Mouse (Mus musculus) gastrocnemius, adult 8-10 months (tissue): ENCODE measurements around the gene Srebf2. TPM values are rescaled to one million over a fixed set of nuclear protein-coding genes. Genes with fewer than 3 reads are reported as not detected.
"Not testable (repeated sequence)": the region's sequence is repeated elsewhere in the genome, so short reads cannot be mapped to it uniquely, and the experiment has no call there.

Source experiments
- DNase-seq, 2 experiments: peaks; one replicate each; pipeline ENCODE4 v3.0.0; 2022; ENCODE audit warnings: low spot score in 2 of 2
- total RNA-seq, 4 experiments: library from RNA; stranded (reverse); gene quantifications; 2 replicates each; pipeline ENCODE4 v1.2.4; 2022

The Srebf2 gene
- total RNA-seq, result 10 to 100 TPM in 1 of 4 experiments, 1 to 10 TPM in 3; 8.4 to 11.5 (median 9.7) TPM

- DNase-seq, result peak; percentile 96 to 98
Observed at GRCm38 (mm10) chr15:82146770-82147610, at the start of gene Srebf2. Gene Srebf2 (plus strand): TSS chr15:82147181.

GRCm38 (mm10) chr15:82106953-82107555 is 39.9 kb upstream of the Srebf2 start:
- peak in 1 of 2 experiments; percentile 14 for DNase-seq

GRCm38 (mm10) chr15:82120544-82120943 is 26.4 kb upstream of the Srebf2 start:
- no peak for DNase-seq

GRCm38 (mm10) chr15:82126690-82127089 is 20.3 kb upstream of the Srebf2 start:
- not testable (repeated sequence) for DNase-seq

- peak; percentile 94 to 96 for DNase-seq
Observed at GRCm38 (mm10) chr15:82127426-82128374, 19.3 kb upstream of the Srebf2 start, which contains the start of gene Ccdc134. Gene Ccdc134 (plus strand): TSS chr15:82127922.

- no peak for DNase-seq
Observed at GRCm38 (mm10) chr15:82128398-82128797, 18.6 kb upstream of the Srebf2 start.

GRCm38 (mm10) chr15:82130599-82130998 is 16.4 kb upstream of the Srebf2 start:
- DNase-seq, result no peak

GRCm38 (mm10) chr15:82135372-82135771 is 11.6 kb upstream of the Srebf2 start:
- peak; percentile 53 to 67 for DNase-seq

- DNase-seq, result peak; percentile 42 to 43
Observed at GRCm38 (mm10) chr15:82138565-82138964, 8.4 kb upstream of the Srebf2 start.

- no peak for DNase-seq
Observed at GRCm38 (mm10) chr15:82139196-82139595, 7.8 kb upstream of the Srebf2 start.

GRCm38 (mm10) chr15:82140355-82140754 is 6.6 kb upstream of the Srebf2 start:
- no peak for DNase-seq

- DNase-seq, result no peak
Observed at GRCm38 (mm10) chr15:82144157-82144556, 2.8 kb upstream of the Srebf2 start.

- DNase-seq, result no peak
Observed at GRCm38 (mm10) chr15:82145408-82145807, 1.6 kb upstream of the Srebf2 start.

- DNase-seq, result no peak
Observed at GRCm38 (mm10) chr15:82145851-82146769, 871 bp upstream of the Srebf2 start.

- DNase-seq, result peak in 1 of 2 experiments; percentile 49
Observed at GRCm38 (mm10) chr15:82147611-82148111, 680 bp downstream of the Srebf2 start.

GRCm38 (mm10) chr15:82148510-82148911 is 1.5 kb downstream of the Srebf2 start:
- no peak for DNase-seq

GRCm38 (mm10) chr15:82150042-82150441 is 3.1 kb downstream of the Srebf2 start:
- no peak for DNase-seq

GRCm38 (mm10) chr15:82151176-82151575 is 4.2 kb downstream of the Srebf2 start:
- DNase-seq, result no peak

- no peak for DNase-seq
Observed at GRCm38 (mm10) chr15:82152022-82152421, 5.0 kb downstream of the Srebf2 start.

- no peak for DNase-seq
Observed at GRCm38 (mm10) chr15:82152435-82152834, 5.5 kb downstream of the Srebf2 start.
